Mouse (Mus musculus) E14TG2a.4 (cell line): Measurements from ENCODE around the gene Itgb5.

Source experiments
- CTCF ChIP-seq: conservative IDR thresholded peaks from 2 replicates; pipeline ENCODE4 v1.5.1; 2014; ENCODE audit warnings: low read length
- POU5F1 ChIP-seq: IDR thresholded peaks from 2 replicates; pipeline ENCODE4 v1.6.1; 2014; ENCODE audit warnings: low read length, borderline replicate concordance

DNA sequence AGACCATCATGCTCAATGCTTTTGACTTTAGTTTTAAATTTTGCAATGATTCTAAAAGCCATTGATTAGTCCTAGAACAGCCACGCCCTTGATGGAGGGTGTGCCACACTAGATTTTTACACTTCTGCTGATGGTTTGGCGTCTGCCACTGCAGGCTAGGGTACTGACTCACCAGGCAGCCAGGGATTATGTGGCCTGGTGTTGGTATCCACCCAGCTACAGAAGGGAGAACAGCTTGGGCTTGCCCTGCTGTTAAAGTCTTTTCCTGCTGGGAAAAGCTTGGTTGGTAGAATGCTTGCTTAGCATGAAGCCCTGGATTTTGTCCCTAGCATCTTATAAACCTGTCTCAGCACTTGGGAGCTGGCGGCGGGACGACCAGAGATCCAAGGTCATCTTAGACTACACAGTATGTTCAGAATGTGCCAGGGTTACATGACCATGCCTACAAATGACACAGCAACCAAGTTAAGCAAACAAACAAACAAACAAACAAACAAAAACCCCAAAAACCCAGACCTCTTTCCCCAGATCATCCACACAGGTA, 33.8 kb downstream of the Itgb5 start:
- TF ChIP-seq CTCF (no peak), POU5F1 (no peak)
